Mouse (Mus musculus) adrenal gland, postnatal 4 days (tissue): ENCODE measurements around the gene Scarf1. TPM values are rescaled to one million over a fixed set of nuclear protein-coding genes. Genes with fewer than 3 reads are reported as not detected.
"Not testable (repeated sequence)": the region's sequence is repeated elsewhere in the genome, so short reads cannot be mapped to it uniquely, and the experiment has no call there.

Source experiments
- DNase-seq, 2 experiments: peaks; one replicate each; pipeline ENCODE4 v3.0.0; 2021 to 2022; ENCODE audit warnings: low spot score in 2 of 2, mixed read lengths in 2 of 2
- total RNA-seq, 2 experiments: library from RNA; stranded (reverse); gene quantifications; 2 replicates each; pipeline ENCODE4 v1.2.3; 2021

The Scarf1 gene
- total RNA-seq, 2 experiments from 2014 or later, result 13.8 to 14.4 TPM

DNA sequence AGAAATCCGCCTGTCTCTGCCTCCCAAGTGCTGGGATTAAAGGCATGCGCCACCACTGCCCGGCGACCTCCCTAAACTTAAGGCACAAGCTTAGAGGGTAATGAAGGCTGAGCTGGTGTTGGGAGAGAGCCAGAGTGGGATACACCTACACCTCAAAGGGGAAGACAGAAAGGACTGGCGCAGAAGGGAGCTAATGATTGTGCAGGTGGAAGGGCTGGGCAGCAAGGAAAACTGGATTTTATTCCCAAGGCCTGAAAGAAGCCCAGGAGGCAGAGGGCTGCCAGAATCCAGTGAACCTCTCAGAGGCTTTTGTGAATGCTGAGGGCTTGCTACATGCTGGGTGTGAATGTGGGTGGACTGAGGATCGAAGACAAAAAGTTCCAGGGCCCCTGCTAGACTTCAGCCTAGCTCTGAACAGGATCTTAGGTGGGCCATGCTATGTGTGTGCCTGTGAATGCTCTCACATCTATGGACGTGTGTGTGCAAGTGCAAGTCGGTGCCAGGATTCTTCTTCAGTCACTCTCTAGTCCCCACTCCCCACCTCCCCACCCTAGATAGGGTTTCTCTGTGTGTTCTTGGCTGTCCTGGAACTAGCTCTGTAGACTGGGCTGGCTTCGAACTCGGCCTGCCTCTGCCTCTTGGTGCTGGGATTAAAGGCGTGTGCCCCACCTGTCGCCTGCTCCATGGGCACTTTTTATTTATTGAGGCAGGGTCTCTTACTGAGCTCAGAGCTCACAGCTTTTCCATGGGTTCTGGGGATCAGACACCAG lies 23.1 kb downstream of the Scarf1 start:
- DNase-seq, result no peak

DNA sequence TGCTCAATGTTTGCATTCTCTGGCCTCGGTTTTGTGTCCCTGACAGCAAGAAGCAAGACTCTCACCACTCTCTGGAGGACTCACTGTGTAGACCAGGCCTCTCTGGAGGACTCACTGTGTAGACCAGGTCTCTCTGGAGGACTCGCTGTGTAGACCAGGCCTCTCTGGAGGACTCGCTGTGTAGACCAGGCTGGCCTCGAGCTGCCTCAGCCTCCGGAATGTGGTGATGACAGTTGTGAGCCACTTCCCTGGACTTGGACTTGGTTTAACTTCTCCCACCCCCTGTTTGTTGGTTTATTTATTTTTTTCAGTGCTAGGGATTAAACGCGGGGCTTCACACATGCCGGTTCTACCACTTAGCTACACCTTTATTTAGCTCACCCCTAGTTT lies 23.7 kb downstream of the Scarf1 start:
- no peak for DNase-seq

DNA sequence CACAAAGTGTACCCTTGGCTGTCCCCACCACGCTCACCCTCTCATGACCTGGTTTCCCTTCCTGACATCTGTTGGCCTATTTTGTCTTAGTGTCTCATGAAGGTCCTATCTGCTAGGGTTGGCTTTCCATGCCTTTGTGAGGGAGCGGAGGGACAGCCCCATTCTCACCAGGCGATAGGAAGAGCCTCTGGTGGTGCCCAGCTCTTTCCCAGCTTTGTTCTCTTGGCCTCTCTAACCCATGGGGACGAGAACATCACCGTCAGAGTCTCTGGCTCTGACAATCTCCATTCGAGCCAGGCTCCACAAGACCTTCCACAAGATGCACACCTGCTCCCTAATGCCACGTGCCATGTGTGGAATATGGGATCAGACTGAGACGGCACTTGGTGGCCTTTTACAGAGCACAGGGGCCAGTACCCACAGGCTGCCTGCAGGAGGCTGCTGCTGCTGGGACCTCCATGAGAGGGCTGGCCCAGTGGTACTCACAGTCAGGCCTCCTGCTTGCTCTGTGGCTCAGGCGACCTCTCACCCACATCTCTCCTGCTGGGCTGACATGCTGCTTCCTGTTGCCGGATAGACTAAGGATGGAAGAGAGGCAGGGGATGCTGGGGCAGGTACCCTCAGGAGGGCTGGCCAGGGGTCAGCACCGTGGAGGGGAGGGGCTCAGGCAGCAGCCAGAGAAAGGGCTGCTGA lies 24.3 kb downstream of the Scarf1 start:
- no peak for DNase-seq

DNA sequence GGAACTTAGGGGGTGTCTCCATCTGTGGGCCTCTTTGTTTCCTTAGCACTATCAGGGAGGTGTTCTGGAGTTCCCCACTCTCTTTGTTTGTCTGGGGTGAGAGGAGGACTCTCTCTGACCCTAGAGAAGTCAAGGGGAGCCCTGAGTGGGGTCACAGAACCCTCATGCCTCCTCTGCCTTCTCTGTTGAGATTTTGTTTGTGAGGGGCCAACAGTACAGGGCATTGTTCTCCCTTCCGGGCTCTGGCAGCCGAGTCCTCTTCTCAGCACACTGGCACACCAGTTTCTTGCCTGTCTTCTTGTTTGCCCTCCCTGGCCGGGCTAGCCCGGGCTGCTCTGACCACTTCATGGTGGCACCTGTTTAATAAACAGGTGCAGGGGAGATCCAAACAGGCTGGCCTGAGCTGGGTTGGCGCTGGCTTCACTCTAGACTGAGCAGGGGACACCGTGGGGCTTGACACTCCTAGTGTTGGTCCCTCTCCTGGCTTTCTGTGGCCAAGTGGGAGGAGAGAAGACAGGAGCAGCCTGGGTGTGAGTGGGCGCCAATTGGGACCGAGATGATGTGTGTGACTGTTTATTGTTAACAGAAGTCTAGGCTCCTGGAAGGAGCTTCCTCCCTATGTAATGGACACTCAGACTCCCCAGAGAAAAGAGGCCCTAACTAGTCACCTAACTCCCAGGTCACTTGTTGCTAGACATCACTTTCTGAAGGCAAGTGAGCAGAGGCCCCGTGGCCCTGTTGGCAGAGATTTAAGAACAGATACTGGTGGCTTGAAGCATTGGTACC lies 25.0 kb downstream of the Scarf1 start:
- no peak for DNase-seq

DNA sequence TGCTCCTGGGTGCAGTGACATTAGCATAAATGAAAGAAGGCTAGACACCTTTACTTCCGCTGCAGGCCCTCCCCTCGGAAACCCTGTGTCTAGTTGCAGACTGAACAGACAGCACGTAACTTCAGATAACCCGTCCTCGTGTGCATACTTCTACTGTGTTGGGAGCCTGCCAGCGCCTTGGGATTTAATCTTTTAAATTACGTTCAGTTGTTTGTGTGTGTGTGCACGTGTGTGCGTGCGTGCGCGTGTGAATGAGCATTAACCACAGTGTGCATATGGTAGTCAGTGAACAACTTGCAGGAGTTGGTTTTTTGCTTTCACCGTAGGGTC lies 25.6 kb downstream of the Scarf1 start:
- DNase-seq, result no peak

- DNase-seq, result no peak
These were observed 26.9 kb downstream of the Scarf1 start for GRCm38 (mm10) chr11:75540209-75540608.

- no peak for DNase-seq
These were observed 27.6 kb downstream of the Scarf1 start for GRCm38 (mm10) chr11:75540710-75541581.

GRCm38 (mm10) chr11:75544713-75545112 lies 31.4 kb downstream of the Scarf1 start:
- DNase-seq, result no peak

GRCm38 (mm10) chr11:75546057-75546456 lies 32.7 kb downstream of the Scarf1 start:
- DNase-seq, result no peak

- DNase-seq, result no peak
These were observed 36.3 kb downstream of the Scarf1 start for GRCm38 (mm10) chr11:75549658-75550111.

GRCm38 (mm10) chr11:75550200-75550946 lies 37.0 kb downstream of the Scarf1 start:
- no peak for DNase-seq

GRCm38 (mm10) chr11:75551321-75551720 lies 38.0 kb downstream of the Scarf1 start:
- no peak for DNase-seq

- DNase-seq, result no peak
These were observed 38.7 kb downstream of the Scarf1 start for GRCm38 (mm10) chr11:75551961-75552441.

GRCm38 (mm10) chr11:75552906-75553482 lies 39.7 kb downstream of the Scarf1 start:
- DNase-seq, result no peak

DNA sequence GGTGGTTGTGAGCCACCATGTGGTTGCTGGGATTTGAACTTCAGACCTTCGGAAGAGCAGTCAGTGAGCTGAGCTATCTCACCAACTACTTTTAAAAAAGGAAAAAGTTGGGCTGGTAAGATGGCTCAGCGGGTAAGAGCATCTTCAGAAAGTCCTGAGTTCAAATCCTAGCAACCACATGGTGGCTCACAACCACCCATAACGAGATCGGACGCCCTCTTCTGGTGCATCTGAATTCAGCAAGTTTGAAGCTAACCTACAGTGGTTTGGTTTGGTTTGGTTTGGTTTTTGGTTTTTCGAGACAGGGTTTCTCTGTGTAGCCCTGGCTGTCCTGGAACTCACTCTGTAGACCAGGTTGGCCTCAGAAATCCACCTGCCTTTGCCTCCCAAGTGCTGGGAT lies 42.7 kb downstream of the Scarf1 start:
- not testable (repeated sequence) for DNase-seq

- DNase-seq, result no peak
These were observed 43.8 kb downstream of the Scarf1 start for GRCm38 (mm10) chr11:75557142-75557541.

GRCm38 (mm10) chr11:75558101-75558500 lies 44.8 kb downstream of the Scarf1 start:
- no peak for DNase-seq

- no peak for DNase-seq
These were observed 46.6 kb downstream of the Scarf1 start for GRCm38 (mm10) chr11:75559870-75560504.
